In genomic region chr14:8476606-8477005, GRCm38 (mm10) we compare ENCODE assay signal across 8 mouse cellular contexts.
DNase-seq lines count a peak whose midpoint lies in the region; ATAC-seq and TF ChIP-seq lines count a peak whose summit lies in the region.

No protein-coding gene starts in this region.

- H3K27me3 ChIP-seq in hindbrain, embryonic 14.5 days (ENCODE audit: control insufficient read depth, insufficient read depth, low read length), result no peaks in the 10 kb centered on the region
- no peaks in the 10 kb centered on the region for H3K27me3 ChIP-seq in hindbrain, embryonic 12.5 days
- H3K27me3 ChIP-seq in lung, postnatal 0 days (replicated peaks; ENCODE audit: insufficient read depth, low read length), result no peaks in the 10 kb centered on the region

- no peak overlapping the region for H3K4me2 ChIP-seq in hindbrain, embryonic 14.5 days (replicated peaks)
- H3K4me2 ChIP-seq in hindbrain, embryonic 12.5 days (replicated peaks), result no peak overlapping the region
- no peak overlapping the region for H3K4me2 ChIP-seq in lung, postnatal 0 days (replicated peaks; ENCODE audit: low read depth, low read length)

- no peak overlapping the region for H3K27ac ChIP-seq in hindbrain, embryonic 14.5 days
- H3K27ac ChIP-seq in hindbrain, embryonic 12.5 days, result no peak overlapping the region
- no peak overlapping the region for H3K27ac ChIP-seq in lung, postnatal 0 days (ENCODE audit: low read length)

- H3K9ac ChIP-seq in hindbrain, embryonic 14.5 days, result no peak overlapping the region
- no peak overlapping the region for H3K9ac ChIP-seq in hindbrain, embryonic 12.5 days
- no peak overlapping the region for H3K9ac ChIP-seq in lung, postnatal 0 days (replicated peaks; ENCODE audit: low read depth)

- H3K36me3 ChIP-seq in hindbrain, embryonic 14.5 days (replicated peaks; ENCODE audit: control insufficient read depth, insufficient read depth), result no peaks in the 10 kb centered on the region
- no peaks in the 10 kb centered on the region for H3K36me3 ChIP-seq in hindbrain, embryonic 12.5 days
- H3K36me3 ChIP-seq in lung, postnatal 0 days (ENCODE audit: insufficient read depth, low read length), result no peaks in the 10 kb centered on the region

- 0 out of 2 replicates have a peak, but pooled peaks cover 7% of the 10 kb centered on the region for H3K4me1 ChIP-seq in hindbrain, embryonic 14.5 days (replicated peaks; ENCODE audit: control insufficient read depth, insufficient read depth, low read length)
- no peaks in the 10 kb centered on the region for H3K4me1 ChIP-seq in hindbrain, embryonic 12.5 days
- H3K4me1 ChIP-seq in lung, postnatal 0 days (ENCODE audit: insufficient read depth, low read depth, low read length), result no peaks in the 10 kb centered on the region

- no peak for ATAC-seq in hindbrain, embryonic 14.5 days (ENCODE audit: low FRiP score)
- no peak for ATAC-seq in hindbrain, embryonic 12.5 days (ENCODE audit: low FRiP score)
- no peak for ATAC-seq in lung, postnatal 0 days
- ATAC-seq in activated CD4-positive, CD25-positive, alpha-beta regulatory T cell, adult 4 months, result no peak
- no peak for ATAC-seq in erythroblast, adult 5-6 weeks (replicated peaks; ENCODE audit: low FRiP score, poor library complexity, severe bottlenecking)

- no peak for TF ChIP-seq EP300 in lung, postnatal 0 days (IDR thresholded peaks at IDR 0.05)

- WGBS in hindbrain, embryonic 14.5 days, result 64% methylated on average over 3 of the region's 3 CpGs
- 60% methylated on average over 3 of the region's 3 CpGs for WGBS in hindbrain, embryonic 12.5 days
- WGBS in lung, postnatal 0 days, result 70% methylated on average over 3 of the region's 3 CpGs

- H3K4me3 ChIP-seq in hindbrain, embryonic 14.5 days (replicated peaks; ENCODE audit: low read length), result no peak overlapping the region
- no peak overlapping the region for H3K4me3 ChIP-seq in hindbrain, embryonic 12.5 days
- no peak overlapping the region for H3K4me3 ChIP-seq in lung, postnatal 0 days (ENCODE audit: low read depth, low read length)

- no peaks in the 10 kb centered on the region for H3K9me3 ChIP-seq in hindbrain, embryonic 14.5 days (ENCODE audit: control insufficient read depth, low read length)
- H3K9me3 ChIP-seq in hindbrain, embryonic 12.5 days (replicated peaks), result no peaks in the 10 kb centered on the region
- no peaks in the 10 kb centered on the region for H3K9me3 ChIP-seq in lung, postnatal 0 days (ENCODE audit: low read length)

- peak; percentile 61 for TF ChIP-seq CTCF in lung, postnatal 0 days (IDR thresholded peaks at IDR 0.05)

- DNase-seq in hindbrain, embryonic 14.5 days (ENCODE audit: low spot score), result peak; percentile 75
- DNase-seq in Muller cell, postnatal 12 days (ENCODE audit: inconsistent ontology term), result peak; percentile 22
- peak; percentile 26 to 76 for DNase-seq in frontal cortex, adult 2 months (ENCODE audit: extremely low spot score in 1 of 2, low spot score in 1 of 2)
- DNase-seq in lung, postnatal 0 days (ENCODE audit: low spot score), result no peak
- no peak for DNase-seq in spleen, postnatal 36 days (ENCODE audit: low spot score in 2 of 2)

Comparison
In these comparisons a context has a peak if more than half of its experiments do, and no peak if none do; other contexts are left out.
1. DNase-seq: peak in hindbrain, embryonic 14.5 days (single experiment), Muller cell, postnatal 12 days (single experiment) and frontal cortex, adult 2 months (2 of 2); none in lung, postnatal 0 days (single experiment) and spleen, postnatal 36 days (0 of 2).